Comparison of ENCODE assay signal across 9 mouse cellular contexts in genomic region chr13:51868491-51869128, GRCm38 (mm10). TPM values are rescaled to one million over a fixed set of nuclear protein-coding genes. Genes with fewer than 3 reads are reported as not detected.
DNase-seq lines count a peak whose midpoint lies in the region; ATAC-seq and TF ChIP-seq lines count a peak whose summit lies in the region.
"Had no signal": no experiment of that assay in that cellular context is flagged by ENCODE, and none has a peak within 500 bp of the region (broad histone marks: within the 10 kb centered on the region; RNA-seq: fewer than 3 reads in every experiment).

No protein-coding gene starts in this region.

- no peaks in the 10 kb centered on the region for H3K36me3 ChIP-seq in kidney, adult 2 months (ENCODE audit: control insufficient read depth, insufficient read depth, low read length)
- no peaks in the 10 kb centered on the region for H3K36me3 ChIP-seq in stomach, embryonic 16.5 days (ENCODE audit: control insufficient read depth, insufficient read depth, low read length)
- H3K36me3 ChIP-seq in hindbrain, embryonic 14.5 days (replicated peaks; ENCODE audit: control insufficient read depth, insufficient read depth) = no peaks in the 10 kb centered on the region
- H3K36me3 ChIP-seq: stomach, embryonic 15.5 days had no signal

- TF ChIP-seq CTCF in kidney, adult 2 months (conservative IDR thresholded peaks at IDR 0.05; ENCODE audit: insufficient read depth, insufficient read length, low read depth, low read length) = no peak

- 27% methylated on average over 12 of the region's 12 CpGs for WGBS in kidney, adult 2 months
- 31% methylated on average over 12 of the region's 12 CpGs for WGBS in stomach, embryonic 16.5 days
- WGBS in hindbrain, embryonic 14.5 days = 59% methylated on average over 12 of the region's 12 CpGs

- H3K27me3 ChIP-seq in kidney, adult 2 months (replicated peaks; ENCODE audit: control insufficient read depth, insufficient read depth, low read length) = no peaks in the 10 kb centered on the region
- no peaks in the 10 kb centered on the region for H3K27me3 ChIP-seq in stomach, embryonic 16.5 days (ENCODE audit: control insufficient read depth, insufficient read depth, low read length)
- H3K27me3 ChIP-seq in hindbrain, embryonic 14.5 days (ENCODE audit: control insufficient read depth, insufficient read depth, low read length) = no peaks in the 10 kb centered on the region
- H3K27me3 ChIP-seq: stomach, embryonic 15.5 days had no signal

- H3K9me3 ChIP-seq in stomach, embryonic 16.5 days (replicated peaks; ENCODE audit: control insufficient read depth, low read length) = no peaks in the 10 kb centered on the region
- no peaks in the 10 kb centered on the region for H3K9me3 ChIP-seq in hindbrain, embryonic 14.5 days (ENCODE audit: control insufficient read depth, low read length)
- H3K9me3 ChIP-seq: stomach, embryonic 15.5 days had no signal

- TF ChIP-seq POLR2A in kidney, adult 2 months (IDR thresholded peaks at IDR 0.05; ENCODE audit: low read depth, low read length) = no peak

- H3K4me1 ChIP-seq in kidney, adult 2 months (ENCODE audit: control insufficient read depth, insufficient read depth, low read length) = peaks cover 42% of the 10 kb centered on the region; the same call in 1 of the 2 replicates
- peaks cover 6% of the 10 kb centered on the region; the same call in 1 of the 2 replicates for H3K4me1 ChIP-seq in stomach, embryonic 16.5 days (ENCODE audit: control insufficient read depth, insufficient read depth, low read length)
- H3K4me1 ChIP-seq in hindbrain, embryonic 14.5 days (replicated peaks; ENCODE audit: control insufficient read depth, insufficient read depth, low read length) = no peaks in the 10 kb centered on the region

- peak; percentile 27 to 50 for DNase-seq in cerebellum, postnatal 10 days
- DNase-seq in cerebellum, adult 9-10 months = no peak
- DNase-seq in urinary bladder, postnatal 14 days (ENCODE audit: low spot score) = peak; percentile 57
- no peak for DNase-seq in urinary bladder, adult 18-20 months (ENCODE audit: low spot score in 2 of 2)
- peak; percentile 86 for DNase-seq in kidney, adult 2 months
- DNase-seq in hindbrain, embryonic 14.5 days (ENCODE audit: low spot score) = no peak
- DNase-seq in spleen, postnatal 14 days (ENCODE audit: low spot score in 2 of 2) = no peak

- peak overlapping the region; percentile 34; the same call in 1 of the 2 replicates for H3K9ac ChIP-seq in stomach, embryonic 16.5 days (ENCODE audit: low read length)
- H3K9ac ChIP-seq in hindbrain, embryonic 14.5 days = no peak overlapping the region
- H3K9ac ChIP-seq: stomach, embryonic 15.5 days had no signal

- no peak overlapping the region for H3K4me2 ChIP-seq in stomach, embryonic 16.5 days (ENCODE audit: low read depth, low read length)
- no peak overlapping the region for H3K4me2 ChIP-seq in hindbrain, embryonic 14.5 days (replicated peaks)
- H3K4me2 ChIP-seq: stomach, embryonic 15.5 days had no signal

- H3K4me3 ChIP-seq in kidney, adult 2 months (ENCODE audit: insufficient read depth, low read depth, low read length) = no peak overlapping the region
- no peak overlapping the region for H3K4me3 ChIP-seq in stomach, embryonic 16.5 days (replicated peaks; ENCODE audit: low read length)
- H3K4me3 ChIP-seq in hindbrain, embryonic 14.5 days (replicated peaks; ENCODE audit: low read length) = no peak overlapping the region
- H3K4me3 ChIP-seq: stomach, embryonic 15.5 days had no signal

- peak overlapping the region; percentile 77 for H3K27ac ChIP-seq in kidney, adult 2 months (ENCODE audit: insufficient read depth, low read depth, low read length)
- peak overlapping the region; percentile 32; the same call in 1 of the 2 replicates for H3K27ac ChIP-seq in stomach, embryonic 16.5 days (ENCODE audit: low read length)
- H3K27ac ChIP-seq in hindbrain, embryonic 14.5 days = no peak overlapping the region
- H3K27ac ChIP-seq: stomach, embryonic 15.5 days had no signal

- peak; percentile 34; the same call in 1 of the 2 replicates for ATAC-seq in stomach, embryonic 16.5 days (ENCODE audit: insufficient read depth, low FRiP score)
- ATAC-seq in hindbrain, embryonic 14.5 days (ENCODE audit: low FRiP score) = no peak

RNA-seq across cellular contexts. Expression of gene Gadd45g, which starts 22.1 kb away (rescaled TPM):
- polyA plus RNA-seq in kidney, adult 2 months (2012; rRNA removed) = 57.2 and 59.8 TPM in 2 replicates
- polyA plus RNA-seq in stomach, embryonic 16.5 days (2015; fragmentation: Nextera tagmentation; extraction: Ambion mirVana) = 41.4 and 44.0 TPM in 2 replicates
- 38.4 and 43.6 TPM in 2 replicates for polyA plus RNA-seq in hindbrain, embryonic 14.5 days (2014; fragmentation: Nextera tagmentation; extraction: Ambion mirVana)

Comparison
In these comparisons a context has a peak if more than half of its experiments do, and no peak if none do; other contexts are left out.
1. DNase-seq: peak in cerebellum, postnatal 10 days (2 of 2), urinary bladder, postnatal 14 days (single experiment) and kidney, adult 2 months (single experiment); none in cerebellum, adult 9-10 months (single experiment), urinary bladder, adult 18-20 months (0 of 2), hindbrain, embryonic 14.5 days (single experiment) and spleen, postnatal 14 days (0 of 2).